Mouse (Mus musculus): Measurements from ENCODE around the gene Slc26a1. TPM values are rescaled to one million over a fixed set of nuclear protein-coding genes. Genes with fewer than 3 reads are reported as not detected.
"Not testable (repeated sequence)": the region's sequence is repeated elsewhere in the genome, so short reads cannot be mapped to it uniquely, and the experiment has no call there.

Slc26a1 gene
- total RNA-seq, 2 experiments from 2014 or later, result not detected

GRCm38 (mm10) chr5:108659698-108660631, 15.4 kb downstream of the Slc26a1 start, which contains the start of gene Idua:
Idua (plus strand) TSS chr5:108660331.
- DNase-seq, result no peak
- intact Hi-C loops (cut with DNase I), result loop anchor here (10.0 kb wide), 2 partner anchors 525 to 595 kb away; partner anchors contain the start of genes Ccdc18, Mtf2 and Tmed5

- no peak for DNase-seq
- intact Hi-C loops (cut with DNase I), result no loop called here
Measured at GRCm38 (mm10) chr5:108658611-108659010, 16.8 kb downstream of the Slc26a1 start.

- intact Hi-C loops (cut with DNase I), result no loop called here
- DNase-seq, result no peak
Measured at GRCm38 (mm10) chr5:108657406-108657805, 18.0 kb downstream of the Slc26a1 start.

GRCm38 (mm10) chr5:108655891-108656650, 19.3 kb downstream of the Slc26a1 start:
- intact Hi-C loops (cut with DNase I), result no loop called here

GRCm38 (mm10) chr5:108655381-108655780, 20.0 kb downstream of the Slc26a1 start:
- intact Hi-C loops (cut with DNase I), result no loop called here
- DNase-seq, result no peak

More at GRCm38 (mm10) chr5:108655891-108656650, 19.3 kb downstream of the Slc26a1 start:
- no peak for DNase-seq

- DNase-seq, result no peak
- intact Hi-C loops (cut with DNase I), result no loop called here
Measured at GRCm38 (mm10) chr5:108654444-108654990, 20.9 kb downstream of the Slc26a1 start.

- no peak for DNase-seq
- intact Hi-C loops (cut with DNase I), result loop anchor here (2.0 kb wide), 1 partner anchor 227 kb away; no protein-coding TSS in a partner anchor
Measured at GRCm38 (mm10) chr5:108653341-108653740, 22.0 kb downstream of the Slc26a1 start.

- intact Hi-C loops (cut with DNase I), result loop anchor here (2.0 kb wide), 1 partner anchor 225 kb away; no protein-coding TSS in a partner anchor
Measured at GRCm38 (mm10) chr5:108651823-108652222, 23.5 kb downstream of the Slc26a1 start.

GRCm38 (mm10) chr5:108651136-108651720, 24.1 kb downstream of the Slc26a1 start:
- DNase-seq, result no peak
- intact Hi-C loops (cut with DNase I), result no loop called here

More at GRCm38 (mm10) chr5:108651823-108652222, 23.5 kb downstream of the Slc26a1 start:
- DNase-seq, result peak in 1 of 2 experiments; percentile 23

- intact Hi-C loops (cut with DNase I), result no loop called here
- DNase-seq, result no peak
Measured at GRCm38 (mm10) chr5:108650341-108650740, 25.0 kb downstream of the Slc26a1 start.

GRCm38 (mm10) chr5:108648937-108649576, 26.3 kb downstream of the Slc26a1 start:
- intact Hi-C loops (cut with DNase I), result no loop called here

GRCm38 (mm10) chr5:108647820-108648465, 27.4 kb downstream of the Slc26a1 start:
- intact Hi-C loops (cut with DNase I), result no loop called here
- DNase-seq, result no peak

More at GRCm38 (mm10) chr5:108648937-108649576, 26.3 kb downstream of the Slc26a1 start:
- no peak for DNase-seq

- DNase-seq, result no peak
- intact Hi-C loops (cut with DNase I), result no loop called here
Measured at GRCm38 (mm10) chr5:108647311-108647710, 28.1 kb downstream of the Slc26a1 start.

GRCm38 (mm10) chr5:108646343-108646660, 29.1 kb downstream of the Slc26a1 start:
- no peak for DNase-seq
- intact Hi-C loops (cut with DNase I), result no loop called here

GRCm38 (mm10) chr5:108645651-108646342, 29.6 kb downstream of the Slc26a1 start:
- intact Hi-C loops (cut with DNase I), result no loop called here
- DNase-seq, result no peak

- no peak for DNase-seq
- intact Hi-C loops (cut with DNase I), result no loop called here
Measured at GRCm38 (mm10) chr5:108643674-108644073, 31.7 kb downstream of the Slc26a1 start.

- intact Hi-C loops (cut with DNase I), result no loop called here
- no peak for DNase-seq
Measured at GRCm38 (mm10) chr5:108636172-108636571, 39.2 kb downstream of the Slc26a1 start.

GRCm38 (mm10) chr5:108634088-108634487, 41.3 kb downstream of the Slc26a1 start:
- DNase-seq; intact Hi-C loops (cut with DNase I): not testable (repeated sequence)

- DNase-seq, result no peak
- intact Hi-C loops (cut with DNase I), result no loop called here
Measured at GRCm38 (mm10) chr5:108633676-108634075, 41.7 kb downstream of the Slc26a1 start.

Measured in heart, postnatal 36 days (tissue).